Mouse (Mus musculus) liver, adult 2 months (tissue): ENCODE measurements around the gene Olfr728. TPM values are rescaled to one million over a fixed set of nuclear protein-coding genes. Genes with fewer than 3 reads are reported as not detected.

ENCODE experiments used
- DNase-seq: peaks from one replicate; pipeline ENCODE4 v3.0.0-alpha.2; 2011; ENCODE audit warnings: low read depth, low spot score; ENCODE audit errors: extremely low read depth
- H3K27ac ChIP-seq: fragments of 200-500 bp; replicated peaks from 2 replicates; pipeline ENCODE4 v1.5.1; 2012; ENCODE audit warnings: low read depth, mild to moderate bottlenecking, control low read depth, inconsistent platforms, low read length; ENCODE audit not compliant: insufficient read depth
- H3K27me3 ChIP-seq: fragments of 200-500 bp; 2 replicates; pipeline ENCODE4 v1.6.1; 2012; ENCODE audit warnings: mild to moderate bottlenecking, moderate library complexity, low read length, inconsistent platforms; ENCODE audit not compliant: control insufficient read depth, insufficient read depth
- H3K36me3 ChIP-seq: fragments of 200-500 bp; 2 replicates; pipeline ENCODE4 v1.6.1; 2012; ENCODE audit warnings: low read length, inconsistent platforms; ENCODE audit not compliant: control insufficient read depth, insufficient read depth
- H3K4me1 ChIP-seq: fragments of 200-500 bp; 2 replicates; pipeline ENCODE4 v1.6.1; 2011; ENCODE audit warnings: low read length; ENCODE audit not compliant: control insufficient read depth, insufficient read depth
- H3K4me3 ChIP-seq: fragments of 200-500 bp; 2 replicates; pipeline ENCODE4 v1.5.1; 2011; ENCODE audit warnings: low read depth, mild to moderate bottlenecking, control low read depth, low read length, moderate library complexity; ENCODE audit not compliant: insufficient read depth
- H3K79me2 ChIP-seq: fragments of 200-500 bp; 2 replicates; pipeline ENCODE4 v1.6.1; 2012; ENCODE audit warnings: inconsistent platforms, mild to moderate bottlenecking, low read length, moderate library complexity; ENCODE audit not compliant: control insufficient read depth, insufficient read depth
- H3K9ac ChIP-seq: fragments of 200-500 bp; 2 replicates; pipeline ENCODE4 v1.6.1; 2012; ENCODE audit warnings: low read depth, mild to moderate bottlenecking, control low read depth, inconsistent platforms, low read length
- CTCF ChIP-seq: fragments of 200-500 bp; IDR thresholded peaks from 2 replicates; pipeline ENCODE4 v1.5.1; 2011; ENCODE audit warnings: low read depth, low read length, control low read depth
- POLR2A ChIP-seq: fragments of 200-500 bp; IDR thresholded peaks from 2 replicates; pipeline ENCODE4 v1.6.1; 2011; ENCODE audit warnings: low read length, control low read depth; ENCODE audit not compliant: insufficient read depth; ENCODE audit errors: extremely low read depth
- WGBS: fragments of 180-500 bp; shearing (Covaris S2); methylation state at CpG from one replicate; pipeline ENCODE4 v1.1.7; 2018; 5-methylcytosine and 5-hydroxymethylcytosine counted together
- polyA plus RNA-seq: library from polyadenylated mRNA; depleted of rRNA; stranded (reverse); fragments of >200 nt; gene quantifications from 2 replicates; pipeline ENCODE4 v1.2.3, GENCODE M21; 2012; rRNA removed
- total RNA-seq: library from RNA; depleted of rRNA; stranded (reverse); fragments of >200 nt; gene quantifications from 2 replicates; pipeline ENCODE4 v1.2.3, GENCODE M21; 2014; rRNA removed

Olfr728 gene
- total RNA-seq (not detected in 2 replicates), polyA plus RNA-seq (not detected in 2 replicates)

- Histone ChIP-seq H3K36me3 (no peaks in the 10 kb centered on the region), H3K27ac (no peak within 1 kb of the TSS), H3K27me3 (no peaks in the 10 kb centered on the region), H3K4me3 (no peak within 1 kb of the TSS), H3K4me1 (no peaks in the 10 kb centered on the region), H3K9ac (no peak within 1 kb of the TSS), H3K79me2 (no peaks in the 10 kb centered on the region)
- WGBS, result 90% methylated on average over 5 of the region's 5 CpGs
- DNase-seq, result no peak
- no peak for TF ChIP-seq CTCF
- no peak for TF ChIP-seq POLR2A
Observed at GRCm38 (mm10) chr14:50142580-50142979, at the start of gene Olfr728. Gene Olfr728 (minus strand): TSS chr14:50142680.

DNA sequence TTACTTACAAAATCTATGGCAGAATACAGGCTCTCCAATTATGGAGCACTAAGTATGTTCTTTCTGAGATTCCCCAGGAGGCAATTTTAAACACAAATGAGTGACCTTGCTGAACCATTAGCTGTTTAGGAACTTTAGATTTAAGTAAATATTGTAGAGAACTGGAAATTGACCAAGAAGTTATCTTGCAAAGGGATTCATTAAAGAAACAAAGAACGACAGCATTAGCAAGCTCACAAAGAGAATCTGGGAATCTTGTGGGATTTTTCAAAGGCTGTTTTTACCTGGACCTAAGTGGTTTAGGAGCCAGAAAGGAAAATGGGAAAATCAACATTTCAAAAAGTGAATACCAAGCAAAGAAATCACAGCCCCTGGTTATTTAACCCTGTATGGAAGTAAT is 45.6 kb upstream of the Olfr728 start, which contains the start of gene Olfr730:
Gene Olfr730, minus strand, starts transcription at position 101 of the 400 bp plus-strand sequence.
- Histone ChIP-seq H3K27ac (no peak within 1 kb of the TSS), H3K4me1 (no peaks in the 10 kb centered on the region), H3K27me3 (no peaks in the 10 kb centered on the region), H3K4me3 (no peak within 1 kb of the TSS), H3K79me2 (no peaks in the 10 kb centered on the region), H3K36me3 (no peaks in the 10 kb centered on the region), H3K9ac (no peak within 1 kb of the TSS)
- no peak for DNase-seq
- WGBS, result 45% methylated on average over 1 of the region's 1 CpGs
- no peak for TF ChIP-seq CTCF
- TF ChIP-seq POLR2A, result no peak

GRCm38 (mm10) chr14:50152810-50153209 is 10.3 kb upstream of the Olfr728 start, which contains the start of gene Olfr729:
Gene Olfr729 (minus strand): TSS chr14:50152910.
- Histone ChIP-seq H3K79me2 (no peaks in the 10 kb centered on the region), H3K4me3 (no peak within 1 kb of the TSS), H3K9ac (no peak within 1 kb of the TSS), H3K4me1 (no peaks in the 10 kb centered on the region), H3K36me3 (no peaks in the 10 kb centered on the region), H3K27me3 (no peaks in the 10 kb centered on the region), H3K27ac (no peak within 1 kb of the TSS)
- no peak for DNase-seq
- no peak for TF ChIP-seq CTCF
- TF ChIP-seq POLR2A, result no peak

DNA sequence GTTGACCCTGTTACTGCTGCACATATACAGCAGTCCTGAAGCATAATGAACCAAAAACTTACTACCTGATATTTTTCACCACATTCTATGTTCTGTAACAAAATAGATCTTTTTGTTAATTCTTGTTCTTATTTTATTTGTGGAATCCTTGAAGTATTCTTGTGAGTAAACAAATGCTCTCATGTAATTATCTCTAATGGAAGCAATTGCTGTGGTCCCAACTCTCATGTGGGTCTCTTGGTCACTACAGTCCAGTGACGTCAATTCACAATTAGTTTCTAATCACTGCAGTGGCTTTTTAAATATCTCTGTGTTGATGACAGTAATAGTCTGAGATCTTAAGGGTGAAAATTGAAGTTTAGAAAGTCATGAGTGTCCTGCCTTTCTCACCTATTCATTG is 19.6 kb downstream of the Olfr728 start, which contains the start of gene Olfr727:
Gene Olfr727, plus strand, starts transcription at position 301 of the 400 bp plus-strand sequence.
- Histone ChIP-seq H3K9ac (no peak within 1 kb of the TSS), H3K4me1 (no peaks in the 10 kb centered on the region), H3K4me3 (no peak within 1 kb of the TSS), H3K36me3 (no peaks in the 10 kb centered on the region), H3K27ac (no peak within 1 kb of the TSS), H3K27me3 (no peaks in the 10 kb centered on the region), H3K79me2 (no peaks in the 10 kb centered on the region)
- TF ChIP-seq POLR2A, result no peak
- TF ChIP-seq CTCF, result no peak
- 84% methylated on average over 1 of the region's 1 CpGs for WGBS
- no peak for DNase-seq

GRCm38 (mm10) chr14:50090853-50091252 is 51.6 kb downstream of the Olfr728 start, which contains the start of gene Olfr726:
Gene Olfr726 (minus strand): TSS chr14:50090953.
- Histone ChIP-seq H3K79me2 (no peaks in the 10 kb centered on the region), H3K4me1 (no peaks in the 10 kb centered on the region), H3K36me3 (no peaks in the 10 kb centered on the region), H3K27me3 (no peaks in the 10 kb centered on the region), H3K9ac (no peak within 1 kb of the TSS), H3K4me3 (no peak within 1 kb of the TSS), H3K27ac (no peak within 1 kb of the TSS)
- 69% methylated on average over 1 of the region's 1 CpGs for WGBS
- DNase-seq, result no peak
- TF ChIP-seq POLR2A, result no peak

Other genes starting within 250 kb of the Olfr728 start
- not detected in 2 replicates for gene Olfr722, start 240.7 kb downstream of the Olfr728 start, total RNA-seq
- not detected in 2 replicates for gene Olfr722, start 240.7 kb downstream of the Olfr728 start, polyA plus RNA-seq
- gene Olfr723, start 210.9 kb downstream of the Olfr728 start, total RNA-seq, result not detected in 2 replicates
- gene Olfr723, start 210.9 kb downstream of the Olfr728 start, polyA plus RNA-seq, result not detected in 2 replicates
- gene Olfr724, start 179.4 kb downstream of the Olfr728 start, total RNA-seq, result not detected in 2 replicates
- not detected in 2 replicates for gene Olfr724, start 179.4 kb downstream of the Olfr728 start, polyA plus RNA-seq
- not detected in 2 replicates for gene Olfr725, start 102.3 kb downstream of the Olfr728 start, total RNA-seq
- gene Olfr725, start 102.3 kb downstream of the Olfr728 start, polyA plus RNA-seq, result not detected in 2 replicates
- not detected in 2 replicates for gene Olfr726, start 51.7 kb downstream of the Olfr728 start, total RNA-seq
- not detected in 2 replicates for gene Olfr726, start 51.7 kb downstream of the Olfr728 start, polyA plus RNA-seq
- not detected in 2 replicates for gene Olfr727, start 19.5 kb downstream of the Olfr728 start, total RNA-seq
- gene Olfr727, start 19.5 kb downstream of the Olfr728 start, polyA plus RNA-seq, result not detected in 2 replicates
- gene Olfr729, start 10.2 kb upstream of the Olfr728 start, total RNA-seq, result not detected in 2 replicates
- not detected in 2 replicates for gene Olfr729, start 10.2 kb upstream of the Olfr728 start, polyA plus RNA-seq
- gene Olfr730, start 45.5 kb upstream of the Olfr728 start, total RNA-seq, result not detected in 2 replicates
- gene Olfr730, start 45.5 kb upstream of the Olfr728 start, polyA plus RNA-seq, result not detected in 2 replicates
- gene Olfr731, start 99.2 kb upstream of the Olfr728 start, total RNA-seq, result not detected in 2 replicates
- gene Olfr731, start 99.2 kb upstream of the Olfr728 start, polyA plus RNA-seq, result not detected in 2 replicates
- gene Olfr732, start 141.5 kb upstream of the Olfr728 start, total RNA-seq, result not detected in 2 replicates
- gene Olfr732, start 141.5 kb upstream of the Olfr728 start, polyA plus RNA-seq, result not detected in 2 replicates
- not detected in 2 replicates for gene Olfr733, start 158.8 kb upstream of the Olfr728 start, total RNA-seq
- gene Olfr733, start 158.8 kb upstream of the Olfr728 start, polyA plus RNA-seq, result not detected in 2 replicates
- gene Olfr734, start 184.1 kb upstream of the Olfr728 start, total RNA-seq, result not detected in 2 replicates
- not detected in 2 replicates for gene Olfr734, start 184.1 kb upstream of the Olfr728 start, polyA plus RNA-seq
- not detected in 2 replicates for gene Olfr735, start 206.2 kb upstream of the Olfr728 start, total RNA-seq
- not detected in 2 replicates for gene Olfr735, start 206.2 kb upstream of the Olfr728 start, polyA plus RNA-seq
- gene Tlr11, start 215.2 kb upstream of the Olfr728 start, total RNA-seq, result 0.28 and 0.34 TPM in 2 replicates
- 0.10 and 0.17 TPM in 2 replicates for gene Tlr11, start 215.2 kb upstream of the Olfr728 start, polyA plus RNA-seq
- not detected in 2 replicates for gene Olfr736, start 238.5 kb upstream of the Olfr728 start, total RNA-seq
- not detected in 2 replicates for gene Olfr736, start 238.5 kb upstream of the Olfr728 start, polyA plus RNA-seq